ENCODE assay signal across 14 mouse cellular contexts in genomic region chr15:11803576-11803975, GRCm38 (mm10).
DNase-seq lines count a peak whose midpoint lies in the region; ATAC-seq and TF ChIP-seq lines count a peak whose summit lies in the region.
"Had no signal": no experiment of that assay in that cellular context is flagged by ENCODE, and none has a peak within 500 bp of the region (broad histone marks: within the 10 kb centered on the region; RNA-seq: fewer than 3 reads in every experiment).

No protein-coding gene starts in this region.

- H3K27ac ChIP-seq in limb, embryonic 14.5 days (replicated peaks; ENCODE audit: low read depth, low read length) = no peak overlapping the region
- no peak overlapping the region for H3K27ac ChIP-seq in limb, embryonic 10.5 days
- no peak overlapping the region for H3K27ac ChIP-seq in kidney, postnatal 0 days
- H3K27ac ChIP-seq: forebrain, embryonic 15.5 days had no signal

- TF ChIP-seq CTCF in kidney, postnatal 0 days (IDR thresholded peaks at IDR 0.05; ENCODE audit: low read depth) = no peak

- no peak overlapping the region for H3K4me3 ChIP-seq in limb, embryonic 14.5 days (replicated peaks; ENCODE audit: low read length)
- H3K4me3 ChIP-seq in limb, embryonic 10.5 days = no peak overlapping the region
- no peak overlapping the region for H3K4me3 ChIP-seq in kidney, postnatal 0 days (replicated peaks; ENCODE audit: low read depth, low read length)
- H3K4me3 ChIP-seq: forebrain, embryonic 15.5 days had no signal

- ATAC-seq in limb, embryonic 14.5 days (ENCODE audit: low FRiP score, low read depth) = no peak
- ATAC-seq in kidney, postnatal 0 days (replicated peaks; ENCODE audit: low FRiP score, low read depth) = no peak; the same call in 1 of the 2 replicates
- ATAC-seq: forebrain, embryonic 15.5 days had no signal

- no peak overlapping the region for H3K4me2 ChIP-seq in limb, embryonic 14.5 days (replicated peaks; ENCODE audit: low read depth, low read length, severe bottlenecking)
- H3K4me2 ChIP-seq in kidney, postnatal 0 days (ENCODE audit: low read length) = no peak overlapping the region
- H3K4me2 ChIP-seq: forebrain, embryonic 15.5 days had no signal

- intact Hi-C loops in left cerebral cortex, postnatal 10 days (cut with DNase I) = no loop called here

- H3K9me3 ChIP-seq in limb, embryonic 14.5 days (ENCODE audit: control insufficient read depth, low read length) = no peaks in the 10 kb centered on the region
- H3K9me3 ChIP-seq in limb, embryonic 10.5 days (replicated peaks) = no peaks in the 10 kb centered on the region
- no peaks in the 10 kb centered on the region for H3K9me3 ChIP-seq in kidney, postnatal 0 days (replicated peaks; ENCODE audit: low read length)
- H3K9me3 ChIP-seq: forebrain, embryonic 15.5 days had no signal

- 22% methylated on average over 4 of the region's 4 CpGs for WGBS in limb, embryonic 14.5 days
- WGBS in limb, embryonic 10.5 days = 70% methylated on average over 4 of the region's 4 CpGs
- 22% methylated on average over 4 of the region's 4 CpGs for WGBS in kidney, postnatal 0 days

- no peaks in the 10 kb centered on the region for H3K27me3 ChIP-seq in limb, embryonic 14.5 days (ENCODE audit: control insufficient read depth, insufficient read depth, low read length)
- H3K27me3 ChIP-seq in limb, embryonic 10.5 days (ENCODE audit: low read depth, poor library complexity, severe bottlenecking) = no peaks in the 10 kb centered on the region
- H3K27me3 ChIP-seq in kidney, postnatal 0 days (ENCODE audit: insufficient read depth, low read length) = no peaks in the 10 kb centered on the region
- H3K27me3 ChIP-seq: forebrain, embryonic 15.5 days had no signal

- H3K36me3 ChIP-seq in limb, embryonic 14.5 days (ENCODE audit: control insufficient read depth, insufficient read depth, low read length) = no peaks in the 10 kb centered on the region
- no peaks in the 10 kb centered on the region for H3K36me3 ChIP-seq in limb, embryonic 10.5 days
- H3K36me3 ChIP-seq in kidney, postnatal 0 days (ENCODE audit: insufficient read depth, low read length) = no peaks in the 10 kb centered on the region
- H3K36me3 ChIP-seq: forebrain, embryonic 15.5 days had no signal

- H3K4me1 ChIP-seq in limb, embryonic 14.5 days (ENCODE audit: control insufficient read depth, insufficient read depth, low read length) = peaks cover 9% of the 10 kb centered on the region; the same call in 1 of the 2 replicates
- H3K4me1 ChIP-seq in limb, embryonic 10.5 days = peaks cover 7% of the 10 kb centered on the region; the same call in 1 of the 2 replicates
- peaks cover 7% of the 10 kb centered on the region; the same call in 1 of the 2 replicates for H3K4me1 ChIP-seq in kidney, postnatal 0 days (replicated peaks; ENCODE audit: insufficient read depth, low read length)

- TF ChIP-seq POLR2A in limb, embryonic 14.5 days (IDR thresholded peaks at IDR 0.05; ENCODE audit: borderline replicate concordance, extremely low read depth, insufficient read depth, insufficient read length) = no peak

- H3K9ac ChIP-seq in limb, embryonic 14.5 days (ENCODE audit: low read depth, low read length, severe bottlenecking) = no peak overlapping the region
- no peak overlapping the region for H3K9ac ChIP-seq in kidney, postnatal 0 days (ENCODE audit: low read depth, low read length)
- H3K9ac ChIP-seq: forebrain, embryonic 15.5 days had no signal

- peak; percentile 3 for DNase-seq in heart, adult 8-10 months (ENCODE audit: low spot score)
- no peak for DNase-seq in heart, postnatal 4 days
- peak; percentile 71 for DNase-seq in limb, embryonic 14.5 days (ENCODE audit: low spot score)
- DNase-seq in limb, embryonic 10.5 days (ENCODE audit: low spot score) = no peak
- DNase-seq in kidney, postnatal 0 days (ENCODE audit: low spot score) = peak; percentile 90
- peak; percentile 11 for DNase-seq in lung, postnatal 14 days
- DNase-seq in left cerebral cortex, postnatal 10 days (ENCODE audit: extremely low spot score in 1 of 2, low spot score in 2 of 2) = no peak
- DNase-seq: adrenal gland, adult 2 months; B cell, adult 2 months; cerebellum, adult 8-10 months; midbrain, embryonic 14.5 days; spleen, adult 18-20 months; thymus, postnatal 4 days had no signal

Comparison
In these comparisons a context has a peak if more than half of its experiments do, and no peak if none do; other contexts are left out.
1. DNase-seq: peak in heart, adult 8-10 months (single experiment), limb, embryonic 14.5 days (single experiment), kidney, postnatal 0 days (single experiment) and lung, postnatal 14 days (single experiment); none in heart, postnatal 4 days (single experiment), limb, embryonic 10.5 days (single experiment) and left cerebral cortex, postnatal 10 days (0 of 2).